Mouse (Mus musculus) small intestine, adult 2 months (tissue): Measurements from ENCODE around the gene Pnpla2.

ENCODE experiments used
- CTCF ChIP-seq: fragments of 200-500 bp; IDR thresholded peaks from 2 replicates; pipeline ENCODE4 v1.5.1; 2012; ENCODE audit warnings: low read depth, mild to moderate bottlenecking, control low read depth, inconsistent platforms, low read length, moderate library complexity, mixed read lengths; ENCODE audit not compliant: insufficient replicate concordance, insufficient read length; ENCODE audit errors: extremely low read depth
- POLR2A ChIP-seq: fragments of 200-500 bp; IDR thresholded peaks from 2 replicates; pipeline ENCODE4 v1.6.1; 2012; ENCODE audit warnings: low read depth, mild to moderate bottlenecking, control low read depth, inconsistent platforms, low read length, moderate library complexity

GRCm38 (mm10) chr7:141413331-141413730 is 41.7 kb upstream of the Pnpla2 start:
- TF ChIP-seq POLR2A (no peak), CTCF (no peak)
